Mouse (Mus musculus) midbrain, embryonic 11.5 days (tissue): ENCODE data around the gene Ppp1r16b. TPM values are rescaled to one million over a fixed set of nuclear protein-coding genes. Genes with fewer than 3 reads are reported as not detected.
"Not testable (repeated sequence)": the region's sequence is repeated elsewhere in the genome, so short reads cannot be mapped to it uniquely, and the experiment has no call there.

ENCODE experiments used
- ATAC-seq: fragments of 200-750 bp; cut with Nextera tagmentation; 2 replicates; pipeline ENCODE4 v1.8.0; 2017; ENCODE audit warnings: moderate TSS enrichment, moderate library complexity; ENCODE audit not compliant: low FRiP score
- DNase-seq: peaks from one replicate; pipeline ENCODE4 v3.0.0; 2015; ENCODE audit warnings: low spot score; ENCODE audit errors: missing footprints
- H3K27ac ChIP-seq: fragments of 300-500 bp; sonication (generic); 2 replicates; pipeline ENCODE4 v1.5.1; 2014; ENCODE audit warnings: low read depth, low read length
- H3K27me3 ChIP-seq: fragments of 300-500 bp; sonication (generic); 2 replicates; pipeline ENCODE4 v1.6.1; 2014; ENCODE audit warnings: mild to moderate bottlenecking, low read length, moderate library complexity, mixed read lengths; ENCODE audit not compliant: control insufficient read depth, insufficient read depth
- H3K36me3 ChIP-seq: fragments of 300-500 bp; sonication (generic); 2 replicates; pipeline ENCODE4 v1.6.1; 2014; ENCODE audit warnings: mild to moderate bottlenecking, low read length, moderate library complexity, mixed read lengths; ENCODE audit not compliant: control insufficient read depth, insufficient read depth
- H3K4me1 ChIP-seq: fragments of 300-500 bp; sonication (generic); 2 replicates; pipeline ENCODE4 v1.6.1; 2014; ENCODE audit warnings: low read length; ENCODE audit not compliant: control insufficient read depth, insufficient read depth
- H3K4me2 ChIP-seq: fragments of 300-500 bp; sonication (generic); 2 replicates; pipeline ENCODE4 v1.6.1; 2014; ENCODE audit warnings: mild to moderate bottlenecking, moderate library complexity
- H3K4me3 ChIP-seq: fragments of 300-500 bp; sonication (generic); 2 replicates; pipeline ENCODE4 v1.5.1; 2014; ENCODE audit warnings: low read depth, low read length
- H3K9ac ChIP-seq: fragments of 300-500 bp; sonication (generic); 2 replicates; pipeline ENCODE4 v1.6.1; 2014; ENCODE audit warnings: low read length
- H3K9me3 ChIP-seq: fragments of 300-500 bp; sonication (generic); 2 replicates; pipeline ENCODE4 v1.6.1; 2016; ENCODE audit warnings: low read length; ENCODE audit not compliant: control insufficient read depth
- WGBS: fragments of 180-500 bp; shearing (Covaris S2); extraction: QIAGEN DNeasy Blood & Tissue Kit; methylation state at CpG from one replicate; pipeline ENCODE4 v1.1.7; 2014; 5-methylcytosine and 5-hydroxymethylcytosine counted together
- polyA plus RNA-seq: library from polyadenylated mRNA; unstranded; fragments of >200 nt; fragmentation: Nextera tagmentation; extraction: Ambion mirVana; gene quantifications from 2 replicates; pipeline ENCODE4 v1.2.1, GENCODE M21; 2014

The Ppp1r16b gene
- polyA plus RNA-seq, 1 experiment from 2014 or later, result 3.2 TPM

GRCm38 (mm10) chr2:158733914-158734313 lies 68.7 kb downstream of the Ppp1r16b start:
- H3K9me3 ChIP-seq, result no peaks in the 10 kb centered on the region
- WGBS, result 91% methylated on average over 6 of the region's 6 CpGs
- peaks cover 7% of the 10 kb centered on the region for H3K4me1 ChIP-seq
- H3K36me3 ChIP-seq, result no peaks in the 10 kb centered on the region
- no peak overlapping the region for H3K27ac ChIP-seq
- no peak for DNase-seq
- H3K27me3 ChIP-seq, result no peaks in the 10 kb centered on the region
- no peak overlapping the region for H3K4me3 ChIP-seq
- H3K9ac ChIP-seq, result no peak overlapping the region
- no peak overlapping the region for H3K4me2 ChIP-seq
- no peak for ATAC-seq

DNA sequence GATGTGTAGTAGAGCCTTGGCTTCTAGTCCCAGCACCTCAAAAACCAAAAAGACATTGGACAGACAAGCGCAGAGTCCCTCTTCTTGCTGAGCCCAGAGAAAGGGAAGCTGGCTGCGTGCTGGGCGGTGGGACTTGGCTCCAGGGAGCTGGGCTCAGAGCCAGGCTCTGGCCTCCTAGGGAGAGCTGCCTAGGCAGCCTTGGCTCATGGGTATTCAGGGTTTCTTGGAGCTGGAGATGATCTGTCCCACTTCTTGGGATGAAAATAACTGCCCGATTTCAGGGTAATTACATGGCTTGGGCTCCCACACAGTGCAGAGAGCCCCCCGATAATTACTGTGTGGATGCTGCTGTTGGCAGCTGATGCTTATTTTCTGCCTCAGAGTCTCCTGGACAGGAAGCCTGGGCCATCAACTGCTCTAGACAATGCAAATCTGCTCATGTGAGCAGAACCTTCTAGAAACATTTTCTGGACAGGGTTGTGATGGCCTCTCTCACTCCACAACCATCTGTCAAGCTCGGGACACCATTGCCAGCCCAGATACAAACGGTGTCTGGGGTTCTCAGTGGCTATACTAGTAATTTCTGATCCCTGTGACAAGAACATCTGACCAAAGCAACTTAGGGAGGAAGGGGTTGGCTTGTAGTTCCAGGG lies 69.4 kb downstream of the Ppp1r16b start:
- DNase-seq, result peak; percentile 69
- Histone ChIP-seq H3K27ac (no peak overlapping the region), H3K9ac (no peak overlapping the region), H3K4me1 (peaks cover 9% of the 10 kb centered on the region), H3K36me3 (no peaks in the 10 kb centered on the region), H3K4me2 (no peak overlapping the region), H3K4me3 (no peak overlapping the region), H3K9me3 (no peaks in the 10 kb centered on the region), H3K27me3 (no peaks in the 10 kb centered on the region)
- no peak for ATAC-seq
- 85% methylated on average over 7 of the region's 7 CpGs for WGBS

DNA sequence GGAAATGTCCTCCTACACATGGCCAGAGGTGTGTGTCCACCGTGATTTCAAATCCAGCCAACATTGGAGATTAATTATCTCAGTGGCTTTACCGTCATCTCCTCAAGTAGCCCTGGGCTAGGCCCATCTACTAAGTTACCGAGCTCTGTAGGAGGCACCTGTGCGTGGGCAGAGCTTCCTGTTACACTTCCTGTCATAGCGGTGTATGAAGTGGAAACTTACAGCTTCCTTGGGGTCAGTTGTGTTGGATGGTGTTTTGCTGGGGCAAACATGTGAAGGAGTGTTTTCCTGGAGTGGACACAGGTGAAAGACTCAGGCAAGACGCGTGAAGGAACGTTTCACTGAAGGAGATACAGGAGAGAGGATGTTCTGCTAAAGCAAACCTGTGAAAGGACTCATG lies 70.1 kb downstream of the Ppp1r16b start:
- Histone ChIP-seq H3K9me3 (no peaks in the 10 kb centered on the region), H3K27me3 (no peaks in the 10 kb centered on the region), H3K9ac (no peak overlapping the region), H3K4me3 (no peak overlapping the region), H3K4me1 (peaks cover 9% of the 10 kb centered on the region), H3K36me3 (no peaks in the 10 kb centered on the region), H3K4me2 (no peak overlapping the region), H3K27ac (no peak overlapping the region)
- 88% methylated on average over 8 of the region's 8 CpGs for WGBS
- ATAC-seq, result no peak
- peak; percentile 49 for DNase-seq

- H3K9ac ChIP-seq, H3K27me3 ChIP-seq, H3K36me3 ChIP-seq, H3K9me3 ChIP-seq, H3K27ac ChIP-seq, H3K4me3 ChIP-seq, ATAC-seq, H3K4me2 ChIP-seq: not testable (repeated sequence)
- H3K4me1 ChIP-seq, result peaks cover 12% of the 10 kb centered on the region
- peak; percentile 44 for DNase-seq
- 87% methylated on average over 4 of the region's 4 CpGs for WGBS
Measured at GRCm38 (mm10) chr2:158736247-158736646, 71.0 kb downstream of the Ppp1r16b start.

DNA sequence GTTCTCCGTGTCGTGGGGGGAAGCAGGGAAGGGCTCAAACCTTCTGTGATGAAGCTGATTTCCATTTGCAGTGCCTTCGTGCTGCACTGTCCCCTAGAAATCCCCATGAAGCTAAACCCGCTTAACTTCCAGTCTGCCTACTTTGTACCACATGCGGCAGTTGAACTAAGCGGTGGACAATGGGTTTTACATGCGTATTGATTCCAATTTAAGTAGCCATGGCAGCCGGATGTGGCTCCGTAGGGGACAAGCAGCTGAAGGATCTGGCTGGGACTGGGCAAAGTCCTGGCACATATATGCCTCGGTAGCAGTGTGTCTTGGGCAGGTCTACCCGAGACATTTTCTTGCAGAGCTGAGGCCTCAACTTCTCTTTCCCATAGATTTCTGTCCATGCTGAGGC lies 73.4 kb downstream of the Ppp1r16b start:
- 45% methylated on average over 11 of the region's 11 CpGs for WGBS
- no peaks in the 10 kb centered on the region for H3K9me3 ChIP-seq
- H3K4me3 ChIP-seq, result no peak overlapping the region
- H3K27me3 ChIP-seq, result no peaks in the 10 kb centered on the region
- no peak overlapping the region for H3K4me2 ChIP-seq
- H3K9ac ChIP-seq, result no peak overlapping the region
- DNase-seq (peak; percentile 89), ATAC-seq (peak; percentile 58)
- peaks cover 13% of the 10 kb centered on the region for H3K4me1 ChIP-seq
- H3K36me3 ChIP-seq, result no peaks in the 10 kb centered on the region
- no peak overlapping the region for H3K27ac ChIP-seq

DNA sequence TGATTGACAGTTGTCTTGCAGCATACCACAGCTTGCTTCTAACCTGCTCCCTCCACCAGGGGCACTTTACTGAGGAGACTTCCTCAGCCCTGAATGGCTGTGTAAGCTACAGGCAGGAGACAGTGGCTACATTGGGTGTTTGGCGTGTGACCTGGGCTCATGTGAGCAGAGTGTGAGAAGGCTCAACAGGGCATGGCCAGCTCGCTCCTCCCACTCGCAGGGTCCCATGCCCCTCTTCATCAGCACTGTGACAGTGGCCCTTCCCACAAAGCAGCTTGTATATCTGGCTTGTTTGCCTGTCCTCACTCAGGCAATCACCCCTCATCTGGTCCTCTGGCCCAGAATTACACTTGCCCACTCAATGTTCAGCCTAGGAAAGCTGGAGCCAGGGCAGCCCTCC lies 73.9 kb downstream of the Ppp1r16b start:
- no peaks in the 10 kb centered on the region for H3K36me3 ChIP-seq
- H3K27me3 ChIP-seq, result no peaks in the 10 kb centered on the region
- peaks cover 13% of the 10 kb centered on the region for H3K4me1 ChIP-seq
- H3K27ac ChIP-seq, result no peak overlapping the region
- 80% methylated on average over 3 of the region's 3 CpGs for WGBS
- H3K4me3 ChIP-seq, result no peak overlapping the region
- no peaks in the 10 kb centered on the region for H3K9me3 ChIP-seq
- H3K9ac ChIP-seq, result no peak overlapping the region
- DNase-seq (peak; percentile 78), ATAC-seq (0 out of 2 replicates have a peak, but pooled peaks have one; percentile 8)
- no peak overlapping the region for H3K4me2 ChIP-seq

DNA sequence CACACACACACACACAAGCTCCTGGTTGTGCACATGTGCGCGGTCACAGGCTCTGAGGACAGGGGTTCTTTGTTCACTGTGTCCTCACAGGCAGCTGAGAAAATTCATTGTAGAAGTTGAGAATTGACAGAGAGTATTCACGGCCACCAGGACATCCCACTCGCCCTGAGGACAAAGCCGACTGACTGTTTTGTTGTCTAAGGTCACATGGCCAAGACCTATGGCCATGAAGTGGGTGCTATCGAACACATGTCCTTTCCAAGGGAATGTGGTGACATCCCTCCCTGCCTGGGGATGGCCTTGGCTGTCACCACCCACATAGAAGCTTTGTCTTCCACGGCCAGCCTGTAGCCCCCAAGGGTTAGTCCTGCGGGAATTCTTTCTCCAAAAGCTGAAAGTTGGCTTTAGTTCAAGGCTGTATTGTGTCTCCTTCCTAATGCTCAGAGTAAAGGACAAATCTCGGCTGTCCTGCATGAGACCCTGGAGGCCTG lies 75.9 kb downstream of the Ppp1r16b start:
- Histone ChIP-seq H3K4me1 (peaks cover 13% of the 10 kb centered on the region), H3K4me3 (no peak overlapping the region), H3K9ac (no peak overlapping the region), H3K27ac (no peak overlapping the region), H3K9me3 (no peaks in the 10 kb centered on the region), H3K36me3 (no peaks in the 10 kb centered on the region), H3K4me2 (no peak overlapping the region), H3K27me3 (no peaks in the 10 kb centered on the region)
- 52% methylated on average over 9 of the region's 9 CpGs for WGBS
- ATAC-seq (peak; percentile 51), DNase-seq (peak; percentile 76)

- ATAC-seq, result no peak
- 78% methylated on average over 5 of the region's 5 CpGs for WGBS
- H3K4me1 ChIP-seq, result peaks cover 13% of the 10 kb centered on the region
Measured at GRCm38 (mm10) chr2:158742431-158742830, 77.2 kb downstream of the Ppp1r16b start.

DNA sequence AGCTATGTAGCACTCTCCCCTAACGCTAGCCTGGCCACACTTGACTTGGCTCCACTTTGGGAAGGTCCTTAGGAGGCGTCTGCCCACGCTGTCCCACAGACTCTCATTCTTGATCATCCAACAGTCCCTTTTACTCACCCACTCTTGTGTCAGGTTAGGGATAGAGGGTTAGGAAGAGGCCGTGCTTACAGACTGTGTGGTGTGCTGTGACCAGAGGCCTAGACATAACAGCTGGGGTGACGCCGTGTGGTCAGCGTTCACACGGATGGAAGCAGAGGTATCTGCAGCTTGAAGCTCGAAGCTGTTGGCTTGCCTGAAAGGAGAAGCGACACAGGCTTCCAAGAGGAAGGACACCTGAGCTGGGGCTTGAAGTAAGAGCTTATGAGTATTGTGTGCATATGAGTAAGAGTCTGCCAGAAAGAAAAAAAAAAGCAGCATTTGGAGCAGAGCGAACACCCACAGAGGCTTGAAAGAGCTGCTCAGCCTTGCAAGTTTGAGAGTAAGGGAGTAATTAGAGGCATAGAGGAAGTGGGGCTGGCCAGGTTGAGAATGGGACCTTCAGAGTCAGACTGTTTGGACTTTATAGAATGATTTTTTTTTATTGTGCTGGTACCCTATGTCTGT lies 78.4 kb downstream of the Ppp1r16b start:
- Histone ChIP-seq H3K4me3 (no peak overlapping the region), H3K4me1 (peaks cover 9% of the 10 kb centered on the region), H3K27ac (no peak overlapping the region), H3K27me3 (no peaks in the 10 kb centered on the region), H3K4me2 (no peak overlapping the region), H3K9me3 (no peaks in the 10 kb centered on the region), H3K36me3 (no peaks in the 10 kb centered on the region), H3K9ac (no peak overlapping the region)
- WGBS, result 91% methylated on average over 11 of the region's 11 CpGs
- DNase-seq (peak; percentile 44), ATAC-seq (no peak)

More at GRCm38 (mm10) chr2:158742431-158742830, 77.2 kb downstream of the Ppp1r16b start:
- Histone ChIP-seq H3K4me3 (no peak overlapping the region), H3K4me2 (no peak overlapping the region), H3K27ac (no peak overlapping the region), H3K27me3 (no peaks in the 10 kb centered on the region), H3K9me3 (no peaks in the 10 kb centered on the region), H3K9ac (no peak overlapping the region), H3K36me3 (no peaks in the 10 kb centered on the region)
- peak; percentile 23 for DNase-seq
